Mouse (Mus musculus) spleen, adult 2 months (tissue): ENCODE data around the gene Gde1.

Experiments used
- CTCF ChIP-seq: fragments of 200-500 bp; IDR thresholded peaks from 2 replicates; pipeline ENCODE4 v1.5.1; 2011; ENCODE audit warnings: mild to moderate bottlenecking, inconsistent platforms; ENCODE audit not compliant: insufficient read depth, insufficient read length, insufficient replicate concordance; ENCODE audit errors: extremely low read depth
- POLR2A ChIP-seq: fragments of 200-500 bp; IDR thresholded peaks from 2 replicates; pipeline ENCODE4 v1.6.1; 2011; ENCODE audit warnings: low read depth, low read length, inconsistent platforms

- TF ChIP-seq POLR2A (no peak), CTCF (no peak)
Measured at GRCm38 (mm10) chr7:118703144-118703561, 2.4 kb downstream of the Gde1 start.
